Mouse (Mus musculus): Measurements from ENCODE around the gene Foxi2.

DNA sequence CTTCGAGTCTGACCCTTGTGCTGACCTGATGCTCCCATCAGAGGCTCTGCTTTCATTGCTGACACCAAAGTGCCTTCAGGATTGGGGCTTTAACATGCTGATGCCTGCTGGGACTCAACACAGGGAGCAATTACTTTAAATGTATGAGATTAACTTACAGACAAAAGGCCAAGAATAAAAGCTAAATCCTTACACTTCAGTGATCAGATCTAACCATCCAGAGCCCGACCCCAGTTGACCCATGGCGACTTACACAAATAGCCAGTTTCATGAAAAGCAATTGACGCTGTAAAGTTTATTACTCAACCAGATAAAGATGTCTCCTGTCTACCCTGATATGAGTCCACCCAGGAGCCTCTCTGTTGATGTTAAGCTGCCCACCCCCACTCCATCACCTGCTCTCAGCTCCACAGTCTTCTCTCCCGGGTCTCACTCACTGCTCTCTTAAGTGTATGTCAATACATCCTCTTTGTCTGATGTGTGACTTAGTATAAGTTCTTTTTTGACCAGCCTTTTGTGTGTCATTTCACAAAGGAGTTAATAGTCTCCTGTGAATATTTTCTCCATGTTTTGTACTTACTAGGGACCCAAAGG is 17.1 kb upstream of the Foxi2 start:
- TF ChIP-seq CTCF (IDR thresholded peaks at IDR 0.05; ENCODE audit: low read depth): no peak
- no peak for TF ChIP-seq EP300 (IDR thresholded peaks at IDR 0.05; ENCODE audit: low read depth)
